Mouse (Mus musculus) adrenal gland, adult 2 months (tissue): ENCODE data around the gene Ccser1. TPM values are rescaled to one million over a fixed set of nuclear protein-coding genes. Genes with fewer than 3 reads are reported as not detected.
"Not testable (repeated sequence)": the region's sequence is repeated elsewhere in the genome, so short reads cannot be mapped to it uniquely, and the experiment has no call there.

Experiments
- DNase-seq: peaks from one replicate; pipeline ENCODE4 v3.0.0; 2021
- polyA plus RNA-seq: library from polyadenylated mRNA; depleted of rRNA; stranded (reverse); fragments of >200 nt; gene quantifications from 2 replicates; pipeline ENCODE4 v1.2.3, GENCODE M21; 2012
- total RNA-seq, 2 experiments: library from RNA; stranded (reverse); gene quantifications; 2 replicates each; pipeline ENCODE4 v1.2.3; 2021

The Ccser1 gene
- total and polyA plus RNA-seq, 3 experiments: 0.20 to 3.0 (median 2.3) TPM

DNA sequence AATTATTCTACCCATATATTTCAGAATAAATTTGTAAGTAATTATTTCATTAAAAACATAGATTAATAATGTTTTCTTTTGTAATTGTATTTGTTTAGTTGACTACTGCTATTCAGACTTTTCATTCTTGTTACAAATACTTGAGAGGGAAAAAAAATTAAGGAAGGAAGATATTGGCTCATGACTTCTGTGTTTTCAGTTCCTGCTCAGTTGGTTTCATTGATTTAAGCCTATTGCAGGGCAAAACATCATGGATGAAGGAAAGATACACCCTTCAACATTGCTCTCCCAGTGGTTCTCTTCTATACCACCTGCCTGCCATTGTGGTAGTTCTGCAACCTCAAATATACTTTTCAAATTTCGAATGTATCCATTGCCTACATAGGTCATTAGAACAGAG is 541.1 kb downstream of the Ccser1 start:
- DNase-seq: no peak

DNA sequence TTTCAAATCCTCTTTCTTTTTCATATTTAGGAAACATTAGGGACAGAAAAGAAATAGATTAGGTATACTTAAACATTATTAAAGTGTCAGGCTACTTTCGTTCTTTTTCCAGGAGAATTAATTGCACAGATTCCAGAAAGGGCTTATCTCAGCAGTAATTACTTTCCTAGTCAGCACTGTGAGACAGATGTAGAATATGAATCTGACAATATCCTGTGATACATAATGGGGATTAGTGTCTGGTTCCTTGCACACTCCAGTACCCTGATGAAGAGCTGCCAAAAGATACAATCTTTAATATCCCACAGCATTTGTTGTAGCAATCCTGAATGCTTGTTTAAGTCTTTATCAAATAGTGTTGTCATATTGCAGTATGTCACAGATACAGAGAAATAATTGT is 548.9 kb downstream of the Ccser1 start:
- no peak for DNase-seq

DNA sequence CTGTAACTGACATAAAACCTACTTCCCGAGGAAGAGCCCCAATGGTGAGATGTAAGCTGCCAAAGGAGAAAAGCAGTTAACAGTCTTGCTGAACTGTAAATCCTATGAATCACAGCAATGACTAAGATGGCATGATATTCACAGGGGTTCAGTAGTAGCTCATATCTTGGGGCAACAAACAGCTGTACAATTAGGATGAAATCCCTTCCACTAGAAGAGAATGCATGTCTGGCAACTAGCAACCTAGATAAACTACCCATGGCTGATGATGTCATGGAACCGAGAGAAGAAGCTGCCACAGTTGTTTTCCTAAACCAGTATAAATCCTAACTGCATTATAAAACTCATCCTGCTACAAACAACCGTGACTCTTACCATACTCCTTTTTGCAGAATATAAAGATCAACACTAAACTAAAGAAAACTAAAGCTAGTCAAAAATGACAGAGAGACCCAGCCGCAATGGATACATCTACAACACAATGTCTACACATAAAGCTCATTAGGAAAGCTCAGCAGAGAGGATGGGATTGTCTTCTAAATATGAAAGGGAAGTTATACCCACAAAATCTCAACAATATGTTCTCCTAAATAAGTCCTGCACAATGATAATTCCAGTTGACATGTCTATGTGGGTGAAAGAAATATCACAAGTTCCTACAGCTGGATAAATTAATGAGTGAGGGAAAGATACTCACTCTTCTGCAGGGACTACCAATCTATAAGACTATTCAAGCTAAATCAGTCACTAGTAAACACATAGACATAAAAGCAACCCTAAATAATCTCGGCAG is 550.2 kb downstream of the Ccser1 start:
- DNase-seq: no peak

DNA sequence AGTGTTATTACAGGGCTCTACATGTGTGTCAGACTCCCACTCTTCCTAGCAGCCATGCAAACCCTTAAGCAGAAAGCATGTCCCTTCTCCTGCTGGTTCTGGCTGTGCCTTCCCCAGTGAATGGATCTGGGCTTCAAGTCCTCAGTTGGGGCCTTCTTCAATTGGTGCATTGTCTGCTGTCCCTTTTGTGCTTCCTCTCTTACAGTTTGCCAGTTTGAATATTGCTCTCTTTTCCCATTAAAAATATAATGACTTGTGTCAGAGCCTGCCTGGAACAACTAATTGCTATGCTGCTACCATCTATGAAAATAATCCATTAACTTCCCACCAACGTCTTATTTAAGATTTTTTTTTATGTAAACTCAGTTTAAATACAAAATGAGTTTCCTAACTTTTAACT is 566.2 kb downstream of the Ccser1 start:
- no peak for DNase-seq

DNA sequence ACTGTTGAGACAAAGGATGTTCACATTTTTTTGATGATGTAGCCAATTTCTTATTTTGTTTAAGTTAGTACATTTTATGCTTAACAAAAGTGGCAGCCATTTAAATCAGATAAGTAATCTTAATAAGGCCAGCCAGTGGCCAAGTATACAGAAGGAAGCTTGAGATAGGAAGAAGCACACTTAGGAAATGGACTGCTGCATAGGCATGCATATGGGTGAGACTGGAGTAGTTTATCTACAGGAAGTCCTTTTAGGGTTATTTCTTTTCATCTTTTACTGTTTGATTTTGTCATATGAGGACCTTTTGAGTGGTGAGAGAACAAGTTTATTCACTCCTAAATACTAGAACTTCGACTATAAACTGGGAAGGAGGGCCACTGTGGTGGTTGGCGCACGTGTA is 582.0 kb downstream of the Ccser1 start:
- DNase-seq: no peak

DNA sequence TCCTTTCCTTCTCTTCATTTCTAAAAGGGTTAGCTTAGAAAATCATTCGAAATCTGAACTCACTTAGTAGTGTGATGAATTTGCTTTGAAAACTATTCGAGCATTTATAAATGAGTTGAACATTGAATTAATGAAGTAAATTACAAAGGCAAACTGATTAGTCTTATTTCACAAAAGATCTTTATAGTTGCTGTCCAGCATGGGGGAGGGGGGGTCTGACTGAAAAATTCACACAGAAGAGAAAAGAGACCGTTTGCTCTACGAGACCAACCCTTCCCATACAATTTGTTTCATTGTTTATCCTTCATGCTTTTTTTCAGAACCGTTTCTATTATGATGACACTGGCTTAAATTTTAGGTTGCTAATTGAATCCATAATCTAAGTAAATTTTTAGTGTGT is 583.3 kb downstream of the Ccser1 start:
- no peak for DNase-seq

DNA sequence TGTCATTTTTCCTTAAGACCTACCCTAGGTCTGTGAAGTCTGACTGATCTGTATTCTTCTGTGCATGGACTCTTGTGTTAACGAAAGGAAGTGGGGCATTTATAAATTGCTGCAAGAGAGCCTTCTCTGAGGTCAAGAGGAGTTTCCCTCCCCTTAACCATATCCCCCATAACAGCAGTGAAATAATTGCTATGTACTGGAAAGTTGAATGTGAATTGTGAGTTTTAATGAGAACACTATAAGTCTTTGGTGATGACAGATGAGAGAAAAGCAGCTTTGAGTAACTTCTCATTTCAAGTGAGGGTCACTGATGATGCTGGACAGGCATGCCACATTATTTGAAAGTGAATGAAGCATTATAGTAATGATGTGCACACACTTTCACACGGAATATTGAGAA is 585.7 kb downstream of the Ccser1 start:
- DNase-seq: no peak

DNA sequence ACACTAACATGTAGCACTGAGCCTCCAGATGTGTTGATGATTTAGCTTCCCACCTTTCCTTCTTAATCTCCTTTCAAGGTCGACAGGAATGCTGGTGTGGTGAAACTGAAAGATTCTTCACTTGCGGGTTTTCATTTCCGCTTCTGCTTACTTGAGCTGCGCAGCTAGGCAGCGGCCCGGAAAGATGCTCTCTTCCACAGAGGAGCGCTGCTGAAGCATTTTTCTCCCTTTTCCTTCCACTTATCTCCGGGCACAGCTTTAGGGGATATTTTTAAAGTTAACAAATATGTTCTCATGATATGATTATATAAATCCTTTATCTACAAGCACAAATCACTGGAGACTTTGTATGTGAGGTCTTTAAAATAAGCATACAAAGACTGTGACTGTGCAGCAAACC is 587.0 kb downstream of the Ccser1 start:
- no peak for DNase-seq

DNA sequence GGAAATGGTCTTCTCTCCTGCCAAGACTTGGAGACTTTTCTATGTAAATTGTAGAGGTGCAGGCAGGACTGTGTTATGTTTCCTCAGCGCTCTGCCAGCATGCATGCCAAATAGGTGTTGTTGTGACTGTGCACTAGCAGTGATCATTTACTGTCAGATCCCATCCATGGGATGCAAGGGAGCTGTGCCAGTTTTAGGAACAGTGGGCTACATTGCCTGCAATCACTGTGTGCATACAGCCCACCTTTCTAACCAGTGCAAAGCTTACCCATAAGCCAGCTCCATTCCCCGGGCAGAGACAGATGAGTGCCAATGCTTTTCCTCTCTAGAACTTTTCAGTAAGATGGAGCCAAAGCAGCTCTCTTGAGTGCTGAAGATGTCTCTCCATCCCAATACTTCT is 606.6 kb downstream of the Ccser1 start:
- DNase-seq: no peak

DNA sequence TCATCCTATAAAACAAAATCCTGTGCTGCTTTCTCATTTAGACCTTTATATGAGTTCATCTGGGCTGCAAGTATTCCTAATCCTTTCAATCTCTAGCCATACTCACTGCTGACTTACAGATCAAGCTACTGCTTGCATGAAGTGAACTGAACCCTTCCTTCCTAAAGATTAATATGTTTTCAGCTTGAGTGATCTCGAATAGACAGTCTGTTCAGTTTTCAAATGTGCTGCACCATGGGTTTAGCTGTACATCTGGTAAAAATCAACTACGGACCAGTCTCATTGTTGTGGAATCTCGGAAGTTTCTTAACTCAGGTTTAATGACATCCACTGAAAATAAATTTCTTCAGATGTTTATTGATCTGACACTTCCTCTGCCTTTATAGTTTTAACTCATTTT is 620.8 kb downstream of the Ccser1 start:
- no peak for DNase-seq

DNA sequence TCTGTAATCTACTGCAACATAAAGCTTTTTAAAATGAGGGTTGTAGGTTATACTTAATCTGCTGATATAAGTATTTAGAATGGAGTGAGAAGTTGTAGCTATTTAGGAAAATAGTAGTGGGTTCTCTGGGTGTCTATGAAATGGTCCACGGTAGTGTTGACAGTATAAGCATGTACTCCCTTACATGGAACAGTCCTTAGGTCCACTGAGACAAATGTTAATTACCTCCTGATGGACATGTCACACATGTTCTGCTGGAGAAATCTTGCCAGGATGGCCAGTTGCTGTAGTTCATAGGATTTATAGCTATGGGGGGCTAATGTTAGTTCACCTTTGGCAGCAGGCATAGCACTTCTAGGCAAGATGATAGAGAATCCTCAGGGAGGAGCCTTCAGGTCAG is 625.4 kb downstream of the Ccser1 start:
- DNase-seq: no peak

DNA sequence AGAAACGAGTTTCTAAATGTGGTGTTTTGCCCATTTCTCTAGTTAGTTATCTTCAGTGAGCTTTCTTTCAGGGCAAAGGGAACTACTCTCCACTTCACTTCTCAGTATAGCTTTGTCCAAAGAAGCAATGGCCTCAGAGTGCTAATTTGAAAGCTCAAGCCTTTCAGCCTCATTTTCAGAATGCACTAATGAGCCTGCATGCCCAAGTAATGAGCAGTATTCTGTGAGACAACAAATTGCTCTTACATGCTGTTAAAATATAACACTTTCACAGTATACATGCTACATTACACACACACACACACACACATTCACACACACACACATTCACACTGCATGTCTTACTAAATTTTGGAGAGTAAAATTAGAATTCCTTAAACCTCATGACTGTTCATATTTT is 637.6 kb downstream of the Ccser1 start:
- no peak for DNase-seq

DNA sequence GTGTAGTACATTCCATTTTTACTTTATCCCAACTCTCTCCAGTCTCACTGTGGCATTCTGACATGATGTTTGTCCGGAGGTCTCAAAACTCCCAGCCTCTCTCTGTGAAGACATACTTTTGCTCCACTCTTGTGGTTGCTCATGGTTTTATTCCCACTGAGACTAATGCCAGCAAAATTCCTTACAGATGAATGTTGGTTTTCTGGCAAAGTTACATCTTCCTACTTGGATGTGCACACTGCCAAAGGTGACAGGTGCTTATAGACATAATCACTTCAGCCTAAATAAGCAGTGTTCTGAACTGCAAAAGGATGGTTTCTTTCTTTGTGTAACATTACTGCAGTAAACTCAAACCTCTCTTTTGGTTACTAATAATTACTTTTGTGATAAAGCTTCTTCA is 696.2 kb downstream of the Ccser1 start:
- DNase-seq: no peak

DNA sequence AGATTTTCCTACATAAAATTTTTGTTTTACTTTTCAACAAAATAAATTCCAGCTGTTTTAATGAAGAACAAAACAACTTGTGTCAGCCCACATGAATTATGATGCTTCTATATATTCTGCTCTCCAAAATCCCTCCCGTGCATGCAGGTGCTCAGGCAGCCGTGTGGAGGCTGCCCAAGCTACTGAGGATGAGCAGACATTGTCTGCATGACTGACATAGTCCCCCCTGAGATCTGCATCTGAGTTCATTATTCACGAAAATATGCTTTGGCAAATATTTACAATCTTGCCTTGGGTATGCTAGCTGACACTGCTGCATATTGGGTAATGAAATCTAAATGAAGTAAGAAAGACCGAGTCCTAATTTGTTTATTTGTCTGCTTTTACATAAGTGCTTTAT is 718.1 kb downstream of the Ccser1 start:
- no peak for DNase-seq

DNA sequence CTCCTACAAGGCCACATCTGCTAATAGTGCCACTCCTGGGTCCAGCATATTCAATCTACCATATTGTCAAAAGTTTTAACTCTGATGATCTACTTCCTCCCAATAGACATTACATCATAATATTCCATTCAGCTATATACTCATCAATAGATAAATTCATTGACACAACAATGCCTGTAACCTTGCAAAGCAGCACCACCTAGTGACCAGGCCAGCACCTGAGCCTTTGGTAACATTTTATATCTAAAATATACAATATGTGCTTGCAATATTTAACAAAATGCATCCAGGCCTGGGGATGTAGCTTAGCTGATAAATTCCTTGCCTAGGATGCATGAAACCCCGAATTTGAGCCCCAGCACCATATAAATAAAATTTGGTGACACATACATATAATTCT is 722.6 kb downstream of the Ccser1 start:
- DNase-seq: no peak

DNA sequence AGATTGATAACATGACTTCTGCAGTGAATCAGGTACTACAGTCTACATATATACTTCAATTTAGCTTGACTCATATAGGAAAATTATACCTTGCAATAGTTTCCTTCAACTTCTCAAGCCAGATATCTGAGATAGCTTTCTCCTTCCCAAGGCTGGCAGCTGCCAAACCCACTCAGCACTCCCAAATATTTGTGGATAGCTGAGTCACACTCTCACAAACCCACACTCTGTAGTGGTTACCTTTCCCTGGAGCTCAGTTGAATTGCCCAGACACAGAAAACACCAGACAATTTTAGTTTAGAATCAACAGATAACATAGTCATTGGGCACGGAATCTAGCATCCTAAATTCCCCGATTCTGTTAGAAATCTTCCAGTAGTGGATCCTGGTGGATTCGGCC is 732.8 kb downstream of the Ccser1 start:
- DNase-seq: no peak

DNA sequence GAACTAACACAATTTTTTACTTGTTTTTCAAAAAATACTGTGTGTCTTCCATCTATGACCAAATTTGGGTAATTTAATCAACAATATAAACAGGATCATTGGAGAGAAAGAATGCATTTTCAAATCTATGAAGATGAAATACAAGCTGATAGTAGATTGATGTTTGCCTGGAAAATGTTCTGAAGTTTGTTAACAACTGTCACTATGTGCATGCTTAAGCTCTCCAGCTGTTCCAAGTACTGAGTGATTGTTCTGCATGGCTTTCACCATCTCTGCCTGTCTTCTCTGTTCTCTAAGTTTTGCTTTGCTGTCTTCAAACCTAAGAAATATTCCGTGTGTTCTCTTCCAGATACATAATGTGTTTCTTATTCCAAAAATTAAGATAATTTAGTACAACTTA is 751.5 kb downstream of the Ccser1 start:
- DNase-seq: no peak

DNA sequence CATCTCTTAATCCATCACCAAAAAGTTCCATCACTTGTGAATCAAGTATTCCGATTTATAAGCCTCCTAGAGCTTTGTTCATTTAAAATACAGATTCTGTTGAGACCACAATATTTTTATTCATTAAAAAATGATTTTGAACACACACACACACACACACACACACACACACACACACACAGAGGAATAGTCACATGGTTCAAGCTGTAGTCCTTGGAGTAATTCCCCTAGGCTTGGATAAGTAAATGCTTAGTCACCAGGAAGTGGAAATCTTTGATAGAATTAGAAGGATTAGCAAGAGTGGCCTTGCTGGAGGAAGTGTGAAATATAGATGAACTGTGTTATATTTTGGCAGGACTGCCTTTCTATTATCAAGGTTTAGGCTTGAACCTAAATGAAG is 756.5 kb downstream of the Ccser1 start:
- no peak for DNase-seq

DNA sequence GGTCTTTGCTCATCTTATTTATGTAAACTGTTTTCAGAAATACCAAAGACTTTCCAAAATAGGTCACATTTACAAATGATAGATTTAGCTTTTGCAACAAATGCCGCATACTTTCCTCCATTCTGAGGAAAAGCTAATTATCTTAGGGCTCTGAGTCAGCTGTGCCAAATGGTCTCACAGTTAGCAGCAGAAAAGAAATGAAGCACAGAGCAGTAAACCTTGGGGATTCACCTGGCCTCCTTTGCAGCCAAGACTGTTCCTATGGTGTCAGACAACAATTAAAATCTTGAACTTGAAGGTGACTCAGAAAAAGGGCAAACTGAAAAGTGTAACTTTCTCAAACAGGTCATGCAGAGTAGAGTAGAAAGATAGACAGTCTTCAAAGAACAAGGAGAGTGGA is 759.1 kb downstream of the Ccser1 start:
- no peak for DNase-seq

DNA sequence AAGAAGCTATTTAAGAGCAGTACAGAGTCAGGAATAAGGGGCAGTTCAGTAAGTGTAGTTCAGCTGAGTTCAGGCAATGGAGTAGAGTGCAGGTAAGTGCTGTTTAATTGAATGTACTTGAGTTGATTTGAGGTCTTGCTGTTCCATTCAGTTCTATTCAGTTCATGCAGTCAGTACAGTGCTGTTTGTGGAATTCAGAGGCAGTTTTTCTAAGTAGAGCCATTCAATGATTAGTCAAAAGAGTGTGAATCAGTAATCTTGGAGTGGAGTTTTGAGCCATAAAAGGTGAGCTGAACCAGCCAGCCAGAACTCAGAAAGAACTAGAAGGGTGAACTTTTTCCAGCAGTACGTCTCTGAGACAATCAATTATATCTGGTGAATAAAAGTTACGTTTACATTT is 773.6 kb downstream of the Ccser1 start:
- no peak for DNase-seq

DNA sequence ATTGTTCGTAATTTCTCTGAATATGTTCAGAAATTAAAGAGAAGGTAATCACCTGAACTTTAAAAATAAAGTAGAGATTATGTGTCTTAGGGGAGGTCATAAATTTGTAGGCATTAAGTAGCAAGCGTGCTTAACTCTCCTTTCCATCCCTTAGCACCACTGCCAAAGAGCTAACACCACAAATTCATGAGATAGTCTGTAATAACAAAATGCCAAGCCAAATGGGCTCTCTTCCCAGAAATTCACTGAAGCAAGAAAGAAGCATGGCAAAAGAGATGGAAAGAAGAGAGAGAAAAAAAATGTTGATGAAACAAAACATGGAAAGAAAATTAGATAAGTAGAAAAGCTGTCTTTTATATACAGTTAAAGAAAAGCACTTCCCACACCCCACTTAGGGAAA is 796.8 kb downstream of the Ccser1 start:
- DNase-seq: no peak

DNA sequence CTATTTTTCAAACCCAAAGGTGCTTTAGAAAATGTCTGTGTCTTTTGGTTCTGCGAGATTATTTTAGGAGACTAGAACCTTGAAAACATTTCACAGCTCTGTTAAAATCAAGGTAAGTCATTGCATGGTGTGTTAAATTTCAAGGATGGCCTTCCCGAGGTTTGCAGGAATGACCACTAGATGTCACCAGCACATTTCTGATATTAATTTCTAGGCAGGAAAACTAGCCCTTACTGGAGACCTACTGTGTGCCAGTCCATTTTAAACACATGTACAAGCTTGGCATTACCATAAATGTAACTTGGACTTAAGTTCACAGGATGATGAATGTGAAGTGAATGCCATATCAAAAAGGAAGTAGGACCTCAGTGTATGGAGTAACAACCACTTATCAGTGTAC is 798.3 kb downstream of the Ccser1 start:
- DNase-seq: no peak

DNA sequence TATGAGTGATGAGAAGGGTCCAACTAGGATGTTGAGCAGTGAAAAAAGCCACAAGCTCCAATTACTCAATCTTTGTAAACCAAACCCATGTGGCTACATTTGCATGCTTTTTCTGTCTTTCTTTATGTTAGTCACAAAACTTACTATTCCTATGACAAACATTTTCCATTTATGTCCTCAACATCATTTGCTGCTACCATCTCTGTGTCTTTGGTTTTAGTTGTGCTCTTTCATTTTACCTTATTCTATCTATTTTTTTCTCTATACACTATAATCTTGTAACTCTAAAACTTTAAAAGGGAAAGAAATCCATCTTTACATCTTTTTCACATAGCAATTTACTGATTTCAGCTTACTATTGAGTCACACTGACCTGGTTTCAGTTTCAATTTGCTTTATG is 834.2 kb downstream of the Ccser1 start:
- no peak for DNase-seq

DNA sequence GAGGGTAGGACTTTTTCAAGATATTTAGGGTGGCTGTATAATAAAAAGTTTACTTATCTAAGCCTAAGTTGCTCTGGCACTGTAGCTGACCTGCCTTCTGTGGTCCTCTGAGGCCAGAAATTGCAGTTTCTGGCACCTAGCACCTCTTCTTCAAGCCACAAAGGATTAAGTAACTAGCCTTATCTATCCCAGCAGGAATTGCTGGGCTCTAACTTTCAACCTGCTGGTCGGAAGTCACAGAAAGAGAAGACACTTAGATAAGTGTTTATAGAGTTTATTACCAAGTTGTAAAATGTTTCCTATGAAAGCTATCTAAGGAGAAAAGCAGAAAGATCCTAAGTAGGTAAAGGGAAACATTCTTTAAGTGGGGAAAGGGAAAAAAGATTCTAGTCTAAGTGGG is 864.3 kb downstream of the Ccser1 start:
- DNase-seq: no peak

DNA sequence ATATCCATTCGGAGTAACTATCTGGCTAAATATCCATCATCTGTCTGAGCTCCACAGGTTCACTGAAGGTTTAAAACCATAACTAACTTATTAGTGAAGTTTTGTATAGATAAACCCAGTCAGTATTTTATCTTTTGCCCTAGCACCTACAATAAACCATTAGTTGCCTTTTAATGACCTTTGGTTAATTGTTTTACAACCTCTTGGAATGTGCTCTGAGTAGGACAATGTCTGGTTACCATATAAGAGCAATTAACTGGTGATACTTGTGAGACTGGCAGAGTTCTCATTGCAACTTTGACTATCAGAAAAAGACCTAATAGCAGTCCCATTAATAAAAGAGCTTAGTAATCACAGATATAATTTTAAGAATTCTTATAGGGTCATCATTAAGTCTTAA is 864.9 kb downstream of the Ccser1 start:
- DNase-seq: not testable (repeated sequence)
